Mouse (Mus musculus) CH12.LX (cell line): ENCODE measurements around the gene Mmd. TPM values are rescaled to one million over a fixed set of nuclear protein-coding genes. Genes with fewer than 3 reads are reported as not detected.

ENCODE experiments used
- DNase-seq: peaks from one replicate; pipeline ENCODE4 v3.0.0-alpha.2; 2013; ENCODE audit errors: extremely low read depth
- H3K27ac ChIP-seq: 2 replicates; pipeline ENCODE4 v1.5.1; 2012; ENCODE audit warnings: low read depth, mild to moderate bottlenecking, control low read depth, moderate library complexity; ENCODE audit not compliant: insufficient read depth
- H3K27me3 ChIP-seq: replicated peaks from 2 replicates; pipeline ENCODE3; 2012; ENCODE audit warnings: inconsistent platforms
- H3K36me3 ChIP-seq, 2 experiments: replicated peaks in 1 of 2; 2 replicates each; pipeline versions ENCODE3 to v1.6.1; 2012; ENCODE audit warnings: inconsistent platforms in 1 of 2, low read length in 1 of 2, mild to moderate bottlenecking in 1 of 2, mixed read lengths in 1 of 2, moderate library complexity in 1 of 2; ENCODE audit not compliant: control insufficient read depth in 1 of 2, insufficient read depth in 1 of 2
- H3K4me1 ChIP-seq, 2 experiments: 2 replicates each; pipeline ENCODE4 v1.6.1; 2012; ENCODE audit warnings: inconsistent platforms in 1 of 2, moderate library complexity in 1 of 2; ENCODE audit not compliant: insufficient read depth in 2 of 2, control insufficient read depth in 1 of 2
- H3K4me2 ChIP-seq: 2 replicates; pipeline ENCODE4 v1.6.1; 2012; ENCODE audit warnings: low read depth, mild to moderate bottlenecking, control low read depth; ENCODE audit not compliant: poor library complexity, insufficient read depth, severe bottlenecking
- H3K4me3 ChIP-seq, 3 experiments: fragments of 150-350 bp in 1 of 3; sonication (generic) in 1 of 3; replicated peaks in 1 of 3; 2 replicates each; pipeline versions ENCODE3 to v1.5.1; 2011 to 2012; ENCODE audit warnings: low read depth in 2 of 3, low read length in 2 of 3, mild to moderate bottlenecking in 2 of 3, moderate library complexity in 2 of 3, control low read depth in 1 of 3, improper control_type of control experiment in 1 of 3, inconsistent platforms in 1 of 3, mixed read lengths in 1 of 3; ENCODE audit not compliant: poor library complexity in 1 of 3
- H3K79me2 ChIP-seq: replicated peaks from 2 replicates; pipeline ENCODE4 v1.6.1; 2012; ENCODE audit warnings: mild to moderate bottlenecking, moderate library complexity; ENCODE audit not compliant: control insufficient read depth, poor library complexity, insufficient read depth, severe bottlenecking; ENCODE audit errors: extremely low read depth
- H3K9ac ChIP-seq: 2 replicates; pipeline ENCODE4 v1.6.1; 2012; ENCODE audit warnings: low read depth, mild to moderate bottlenecking, control low read depth, moderate library complexity; ENCODE audit not compliant: insufficient read depth
- H3K9me3 ChIP-seq: replicated peaks from 2 replicates; pipeline ENCODE3; 2012; ENCODE audit warnings: low read length, inconsistent platforms, mixed read lengths
- CHD2 ChIP-seq: IDR thresholded peaks from 2 replicates; pipeline ENCODE4 v1.6.1; 2011; ENCODE audit warnings: low read length, improper control_type of control experiment
- E2F4 ChIP-seq: IDR thresholded peaks from 2 replicates; pipeline ENCODE4 v1.6.1; 2011; ENCODE audit warnings: low read depth, low read length, improper control_type of control experiment; ENCODE audit not compliant: insufficient replicate concordance
- EP300 ChIP-seq: IDR thresholded peaks from 2 replicates; pipeline ENCODE4 v1.6.1; 2011; ENCODE audit warnings: low read length, improper control_type of control experiment
- ETS1 ChIP-seq: conservative IDR thresholded peaks from 2 replicates; pipeline ENCODE4 v1.6.1; 2012; ENCODE audit warnings: low read depth, mild to moderate bottlenecking, inconsistent platforms, low read length, improper control_type of control experiment, moderate library complexity
- GABPA ChIP-seq: IDR thresholded peaks from 2 replicates; pipeline ENCODE4 v1.6.1; 2012; ENCODE audit warnings: low read depth, low read length, improper control_type of control experiment, inconsistent platforms; ENCODE audit not compliant: insufficient replicate concordance
- MAX ChIP-seq: IDR thresholded peaks from 2 replicates; pipeline ENCODE4 v1.6.1; 2011; ENCODE audit warnings: low read length, improper control_type of control experiment
- MAZ ChIP-seq: IDR thresholded peaks from 2 replicates; pipeline ENCODE4 v1.6.1; 2012; ENCODE audit warnings: low read depth, mild to moderate bottlenecking, inconsistent platforms, low read length, improper control_type of control experiment, moderate library complexity
- MEF2A ChIP-seq: IDR thresholded peaks from 2 replicates; pipeline ENCODE4 v1.6.1; 2014; ENCODE audit warnings: low read depth, mild to moderate bottlenecking, inconsistent platforms, low read length, improper control_type of control experiment, borderline replicate concordance
- POLR2A ChIP-seq: IDR thresholded peaks from 2 replicates; pipeline ENCODE4 v1.6.1; 2011; ENCODE audit warnings: low read depth, mild to moderate bottlenecking, improper control_type of control experiment, low read length
- RAD21 ChIP-seq: IDR thresholded peaks from 2 replicates; pipeline ENCODE4 v1.6.1; 2011; ENCODE audit warnings: low read depth, mild to moderate bottlenecking, low read length, improper control_type of control experiment, moderate library complexity
- SIN3A ChIP-seq: IDR thresholded peaks from 2 replicates; pipeline ENCODE4 v1.6.1; 2012; ENCODE audit warnings: low read length, improper control_type of control experiment, inconsistent platforms
- SMC3 ChIP-seq: IDR thresholded peaks from 2 replicates; pipeline ENCODE4 v1.6.1; 2011; ENCODE audit warnings: low read depth, low read length, improper control_type of control experiment
- USF1 ChIP-seq: IDR thresholded peaks from 2 replicates; pipeline ENCODE4 v1.6.1; 2014; ENCODE audit warnings: low read depth, mild to moderate bottlenecking, inconsistent platforms, low read length, improper control_type of control experiment
- ZC3H11A ChIP-seq: IDR thresholded peaks from 2 replicates; pipeline ENCODE4 v1.6.1; 2012; ENCODE audit warnings: low read depth, mild to moderate bottlenecking, inconsistent platforms, low read length, improper control_type of control experiment
- ZKSCAN1 ChIP-seq: IDR thresholded peaks from 2 replicates; pipeline ENCODE4 v1.6.1; 2012; ENCODE audit warnings: low read depth, inconsistent platforms, low read length, improper control_type of control experiment, borderline replicate concordance
- ZMIZ1 ChIP-seq: IDR thresholded peaks from 2 replicates; pipeline ENCODE4 v1.6.1; 2012; ENCODE audit warnings: low read depth, mild to moderate bottlenecking, inconsistent platforms, low read length, improper control_type of control experiment
- ZNF384 ChIP-seq: IDR thresholded peaks from 2 replicates; pipeline ENCODE4 v1.6.1; 2012; ENCODE audit warnings: low read depth, low read length, improper control_type of control experiment, inconsistent platforms
- dilution Hi-C: fragments of 300-500 bp; cut with MboI; formaldehyde crosslinking; loops from 2 replicates; pipeline ENCODE4 v1.14.3; 2020; ENCODE audit warnings: low sequenced_read_pairs; ENCODE audit not compliant: extremely low pct_unique_long_range_greater_than_20kb, extremely low pct_ligation_motif_present
- in situ Hi-C: fragments of 300-500 bp; cut with MboI; formaldehyde crosslinking; loops from 3 replicates; pipeline ENCODE4 v1.14.3; 2019; ENCODE audit warnings: low sequenced_read_pairs, low pct_ligation_motif_present, low pct_unique_long_range_greater_than_20kb, mixed read lengths
- polyA plus RNA-seq: library from polyadenylated mRNA; unstranded; fragments of >175 nt; gene quantifications from 2 replicates; pipeline ENCODE4 v1.2.1, GENCODE M21; 2012; ENCODE audit warnings: low read depth; ENCODE audit not compliant: insufficient read length
- total RNA-seq, 2 experiments: library from RNA; depleted of rRNA; stranded (reverse); fragments of 300-350 nt in 1 of 2; fragments of >200 nt in 1 of 2; gene quantifications; 2 replicates each; pipeline ENCODE4 v1.2.3; 2012 to 2014

Gene Mmd
- total and polyA plus RNA-seq, 3 experiments = 10.3 to 60.4 (median 39.8) TPM

DNA sequence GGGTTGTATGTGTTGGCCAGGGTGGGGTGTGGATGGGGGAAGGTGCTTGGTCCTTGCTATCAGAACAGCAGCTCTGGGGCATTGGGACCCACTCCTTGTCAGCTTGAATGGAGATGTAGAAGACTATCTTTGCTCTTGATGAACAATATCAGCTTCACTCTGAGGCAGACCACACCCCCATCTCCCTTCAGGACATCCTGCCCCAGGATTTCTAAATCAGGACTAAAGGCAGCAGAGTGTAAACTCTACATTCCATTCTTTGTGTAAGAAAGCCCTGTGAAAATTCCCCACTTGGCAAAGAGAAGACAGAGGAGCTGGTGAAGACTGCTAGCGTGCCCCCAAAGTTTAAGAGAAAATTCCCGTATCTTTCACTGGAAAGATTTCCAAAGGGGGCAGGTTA is 18.6 kb upstream of the Mmd start:
- no peaks in the 10 kb centered on the region for H3K9me3 ChIP-seq
- dilution Hi-C loops = no loop called here
- in situ Hi-C loops = no loop called here

DNA sequence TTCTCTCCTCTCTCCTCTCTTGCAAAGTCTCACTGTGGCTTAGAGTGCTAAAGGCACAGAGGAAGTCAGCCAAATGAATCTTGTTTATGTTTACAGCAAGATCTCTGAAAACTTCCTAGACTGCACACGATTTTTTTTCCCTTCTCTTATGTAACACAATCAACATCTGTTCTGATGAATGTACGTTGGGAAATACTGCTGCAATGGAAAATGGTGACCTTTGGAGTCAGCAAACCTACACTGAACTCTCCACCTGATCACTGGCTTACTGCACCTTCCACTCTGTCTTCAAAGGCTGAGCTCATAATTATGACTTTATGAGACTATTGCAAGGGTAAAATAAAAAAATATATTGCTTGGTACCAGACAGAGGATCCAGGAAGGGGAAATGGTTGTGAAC is 17.6 kb upstream of the Mmd start:
- dilution Hi-C loops = no loop called here
- TF ChIP-seq MEF2A (no peak), RAD21 (no peak), POLR2A (no peak), EP300 (no peak), ZNF384 (no peak), ETS1 (no peak), MAX (no peak), ZKSCAN1 (no peak), SMC3 (no peak), USF1 (no peak), ZMIZ1 (no peak), E2F4 (no peak)
- TF ChIP-seq, all 38 proteins: peak for 0
- Histone ChIP-seq H3K9ac (no peak overlapping the region), H3K4me3 (no peak overlapping the region), H3K36me3 (no peaks in the 10 kb centered on the region), H3K9me3 (no peaks in the 10 kb centered on the region), H3K79me2 (no peaks in the 10 kb centered on the region), H3K4me1 (peaks cover 15 to 23% of the 10 kb centered on the region in 2 experiments), H3K4me2 (no peak overlapping the region), H3K27me3 (no peaks in the 10 kb centered on the region), H3K27ac (no peak overlapping the region)
- DNase-seq = no peak
- in situ Hi-C loops = no loop called here

More for the DNA sequence above, 18.6 kb upstream of the Mmd start:
- H3K4me1 ChIP-seq = peaks cover 16 to 23% of the 10 kb centered on the region in 2 experiments
- no peaks in the 10 kb centered on the region for H3K36me3 ChIP-seq
- no peak overlapping the region for H3K27ac ChIP-seq
- H3K27me3 ChIP-seq = no peaks in the 10 kb centered on the region
- TF ChIP-seq SMC3 (no peak), ZC3H11A (no peak), SIN3A (no peak), MEF2A (no peak), E2F4 (no peak), MAZ (no peak), EP300 (no peak), CHD2 (no peak), GABPA (no peak), POLR2A (no peak), ZKSCAN1 (no peak)
- no peak overlapping the region for H3K4me2 ChIP-seq
- no peak overlapping the region for H3K9ac ChIP-seq
- H3K79me2 ChIP-seq = no peaks in the 10 kb centered on the region
- no peak overlapping the region for H3K4me3 ChIP-seq
- no peak for DNase-seq
